Mouse (Mus musculus): ENCODE results near the gene Pde4d.

- TF ChIP-seq CTCF (IDR thresholded peaks at IDR 0.05 in 2 of 3, conservative IDR thresholded peaks at IDR 0.05 in 1 of 3; ENCODE audit: control insufficient read depth in 1 of 3, insufficient read depth in 1 of 3, low read depth in 2 of 3, low read length in 3 of 3, poor library complexity in 1 of 3, severe bottlenecking in 1 of 3), result no peak
- no peak for TF ChIP-seq POLR2AphosphoS5 (IDR thresholded peaks at IDR 0.05; ENCODE audit: borderline replicate concordance, low read depth, low read length)
Observed at GRCm38 (mm10) chr13:109715321-109715720, 1265.6 kb downstream of the Pde4d start.

All from MEL (cell line).